Comparison of ENCODE assay signal across 24 mouse cellular contexts in genomic region chr4:116141736-116142135, GRCm38 (mm10). TPM values are rescaled to one million over a fixed set of nuclear protein-coding genes. Genes with fewer than 3 reads are reported as not detected.
DNase-seq lines count a peak whose midpoint lies in the region; ATAC-seq and TF ChIP-seq lines count a peak whose summit lies in the region.
"Had no signal": no experiment of that assay in that cellular context is flagged by ENCODE, and none has a peak within 500 bp of the region (broad histone marks: within the 10 kb centered on the region; RNA-seq: fewer than 3 reads in every experiment).

No protein-coding gene starts in this region.

- intact Hi-C loops in gastrocnemius, adult 2 months (cut with DNase I), result no loop called here
- intact Hi-C loops in gastrocnemius, postnatal 36 days (cut with DNase I), result no loop called here
- intact Hi-C loops in left cerebral cortex, adult 2 months (cut with DNase I), result loop anchor here (10.0 kb wide), 1 partner anchor 853 kb away; the partner anchor contains the start of genes Hectd3 and Urod

- TF ChIP-seq CTCF in gastrocnemius, adult 2 months (IDR thresholded peaks at IDR 0.05), result no peak
- no peak for TF ChIP-seq CTCF in left cerebral cortex, adult 2 months (IDR thresholded peaks at IDR 0.05)

- no peak for DNase-seq in gastrocnemius, adult 2 months
- no peak for DNase-seq in gastrocnemius, postnatal 36 days
- no peak for DNase-seq in left cerebral cortex, adult 2 months (ENCODE audit: extremely low spot score in 1 of 2, low spot score in 2 of 2)
- no peak for DNase-seq in left cerebral cortex, adult 8-10 months (ENCODE audit: low spot score in 2 of 2)
- DNase-seq in R1 (ENCODE audit: low read depth, low spot score), result peak; percentile 82
- DNase-seq: adrenal gland, postnatal 14 days; cerebellum, adult 9-10 months; cerebellum, postnatal 25 days; heart, adult 18-20 months had no signal

- no peak overlapping the region for H3K4me2 ChIP-seq in liver, embryonic 12.5 days
- no peak overlapping the region for H3K4me2 ChIP-seq in hindbrain, embryonic 16.5 days (ENCODE audit: low read length)
- H3K4me2 ChIP-seq: embryonic facial prominence, embryonic 13.5 days; forebrain, embryonic 13.5 days; hindbrain, embryonic 14.5 days had no signal

- H3K9me3 ChIP-seq in liver, embryonic 12.5 days (replicated peaks), result no peaks in the 10 kb centered on the region
- no peaks in the 10 kb centered on the region for H3K9me3 ChIP-seq in hindbrain, embryonic 16.5 days (ENCODE audit: control insufficient read depth, low read length)
- H3K9me3 ChIP-seq: embryonic facial prominence, embryonic 13.5 days; forebrain, embryonic 13.5 days; heart, embryonic 10.5 days; hindbrain, embryonic 10.5 days had no signal

- WGBS in liver, embryonic 12.5 days (ENCODE audit: insufficient replicate concordance), result 42% methylated on average over 1 of the region's 1 CpGs
- 89% methylated on average over 1 of the region's 1 CpGs for WGBS in hindbrain, embryonic 16.5 days

- peak overlapping the region; percentile 93 for H3K27ac ChIP-seq in gastrocnemius, adult 2 months
- peak overlapping the region; percentile 58 for H3K27ac ChIP-seq in left cerebral cortex, adult 2 months
- H3K27ac ChIP-seq in brown adipose tissue, adult 24 weeks (replicated peaks; ENCODE audit: low read depth, low read length), result peak overlapping the region; percentile 97
- no peak overlapping the region for H3K27ac ChIP-seq in liver, embryonic 12.5 days
- H3K27ac ChIP-seq in hindbrain, embryonic 16.5 days (ENCODE audit: low read depth, low read length), result no peak overlapping the region
- H3K27ac ChIP-seq: embryonic facial prominence, embryonic 13.5 days; forebrain, embryonic 13.5 days; heart, embryonic 10.5 days; hindbrain, embryonic 10.5 days; hindbrain, embryonic 14.5 days had no signal

- ATAC-seq in liver, embryonic 12.5 days, result no peak
- ATAC-seq in hindbrain, embryonic 16.5 days, result no peak
- ATAC-seq: forebrain, embryonic 13.5 days; intestine, postnatal 0 days had no signal

- H3K27me3 ChIP-seq in liver, embryonic 12.5 days (replicated peaks), result peaks cover 55% of the 10 kb centered on the region
- no peaks in the 10 kb centered on the region for H3K27me3 ChIP-seq in hindbrain, embryonic 16.5 days (replicated peaks; ENCODE audit: control insufficient read depth, insufficient read depth, low read length)

- no peaks in the 10 kb centered on the region for H3K36me3 ChIP-seq in liver, embryonic 12.5 days
- no peaks in the 10 kb centered on the region for H3K36me3 ChIP-seq in hindbrain, embryonic 16.5 days (ENCODE audit: control insufficient read depth, insufficient read depth, low read length)
- H3K36me3 ChIP-seq: heart, embryonic 10.5 days; hindbrain, embryonic 10.5 days had no signal

- H3K9ac ChIP-seq in liver, embryonic 12.5 days, result no peak overlapping the region
- no peak overlapping the region for H3K9ac ChIP-seq in hindbrain, embryonic 16.5 days (ENCODE audit: low read depth, low read length)
- H3K9ac ChIP-seq: embryonic facial prominence, embryonic 13.5 days; forebrain, embryonic 13.5 days; hindbrain, embryonic 14.5 days had no signal

- peaks cover 6% of the 10 kb centered on the region for H3K4me1 ChIP-seq in brown adipose tissue, adult 24 weeks (ENCODE audit: control insufficient read depth, insufficient read depth, insufficient read length, low read length)
- peaks cover 12% of the 10 kb centered on the region for H3K4me1 ChIP-seq in liver, embryonic 12.5 days
- peaks cover 5% of the 10 kb centered on the region; the same call in 1 of the 2 replicates for H3K4me1 ChIP-seq in hindbrain, embryonic 16.5 days (ENCODE audit: control insufficient read depth, insufficient read depth, low read depth, low read length)

- no peak overlapping the region for H3K4me3 ChIP-seq in gastrocnemius, adult 2 months
- H3K4me3 ChIP-seq in left cerebral cortex, adult 2 months, result peak overlapping the region; percentile 16; the same call in 1 of the 2 replicates
- H3K4me3 ChIP-seq in brown adipose tissue, adult 24 weeks (ENCODE audit: insufficient read depth, low read depth, low read length), result peak overlapping the region; percentile 30
- H3K4me3 ChIP-seq in liver, embryonic 12.5 days, result no peak overlapping the region
- no peak overlapping the region for H3K4me3 ChIP-seq in hindbrain, embryonic 16.5 days (ENCODE audit: low read length)
- H3K4me3 ChIP-seq: embryonic facial prominence, embryonic 13.5 days; forebrain, embryonic 13.5 days; heart, embryonic 10.5 days; hindbrain, embryonic 10.5 days had no signal

RNA-seq across cellular contexts. Expression of gene Lurap1, which starts 9.4 kb away (rescaled TPM):
- 1 to 10 TPM; 4.9 to 6.9 TPM for total RNA-seq in gastrocnemius, adult 2 months (2021)
- 1 to 10 TPM; 6.3 to 7.8 TPM for total RNA-seq in gastrocnemius, postnatal 36 days (2021)
- total RNA-seq in left cerebral cortex, adult 2 months (2021), result 10 to 100 TPM; 28.4 to 31.2 TPM
- total RNA-seq in left cerebral cortex, adult 8-10 months (2022), result 10 to 100 TPM; 32.3 to 37.9 (median 33.4) TPM
- polyA plus RNA-seq in brown adipose tissue, adult 24 weeks (2012; ENCODE audit: insufficient read depth, insufficient read length, missing spikeins), result 17.5 and 22.9 TPM in 2 replicates
- 0.44 and 0.53 TPM in 2 replicates for polyA plus RNA-seq in liver, embryonic 12.5 days (2016; fragmentation: Nextera tagmentation; extraction: Ambion mirVana)
- polyA plus RNA-seq in hindbrain, embryonic 16.5 days (2015; fragmentation: Nextera tagmentation; extraction: Ambion mirVana), result 3.3 and 3.7 TPM in 2 replicates
- total RNA-seq: CH12.LX had no signal

RNA-seq across cellular contexts. Expression of gene Pomgnt1, which starts 18.1 kb away (rescaled TPM):
- total RNA-seq in gastrocnemius, adult 2 months (2021), result 10 to 100 TPM; 47.9 to 50.7 TPM
- 10 to 100 TPM; 41.2 to 49.5 TPM for total RNA-seq in gastrocnemius, postnatal 36 days (2021)
- total RNA-seq in left cerebral cortex, adult 2 months (2021), result 10 to 100 TPM; 80.2 to 85.6 TPM
- 10 to 100 TPM; 78.4 to 93.2 (median 82.4) TPM for total RNA-seq in left cerebral cortex, adult 8-10 months (2022)
- 37.6 and 49.5 TPM in 2 replicates for polyA plus RNA-seq in brown adipose tissue, adult 24 weeks (2012; ENCODE audit: insufficient read depth, insufficient read length, missing spikeins)
- 23.8 and 24.2 TPM in 2 replicates for polyA plus RNA-seq in liver, embryonic 12.5 days (2016; fragmentation: Nextera tagmentation; extraction: Ambion mirVana)
- polyA plus RNA-seq in hindbrain, embryonic 16.5 days (2015; fragmentation: Nextera tagmentation; extraction: Ambion mirVana), result 68.2 and 72.1 TPM in 2 replicates

RNA-seq across cellular contexts. Expression of gene Rad54l, which starts 18.2 kb away (rescaled TPM):
- total RNA-seq in gastrocnemius, adult 2 months (2021), result under 1 TPM; 0.23 to 0.36 TPM
- under 1 TPM; 0.77 to 0.99 TPM for total RNA-seq in gastrocnemius, postnatal 36 days (2021)
- total RNA-seq in left cerebral cortex, adult 2 months (2021), result under 1 TPM; 0.77 to 0.89 TPM
- 1 to 10 TPM in 3 of 4 experiments, under 1 TPM in 1; 0.70 to 1.2 (median 1.1) TPM for total RNA-seq in left cerebral cortex, adult 8-10 months (2022)
- polyA plus RNA-seq in brown adipose tissue, adult 24 weeks (2012; ENCODE audit: insufficient read depth, insufficient read length, missing spikeins), result 0.36 TPM in 1 of 2 replicates, not detected in the other
- polyA plus RNA-seq in liver, embryonic 12.5 days (2016; fragmentation: Nextera tagmentation; extraction: Ambion mirVana), result 45.0 and 45.4 TPM in 2 replicates
- polyA plus RNA-seq in hindbrain, embryonic 16.5 days (2015; fragmentation: Nextera tagmentation; extraction: Ambion mirVana), result 7.6 and 9.1 TPM in 2 replicates

RNA-seq across cellular contexts. Expression of gene Tspan1, which starts 25.7 kb away (rescaled TPM):
- under 1 TPM in 1 of 2 experiments, not detected in 1; 0.17 TPM for total RNA-seq in gastrocnemius, adult 2 months (2021)
- not detected for total RNA-seq in gastrocnemius, postnatal 36 days (2021)
- not detected for total RNA-seq in left cerebral cortex, adult 2 months (2021)
- under 1 TPM in 1 of 4 experiments, not detected in 3; 0.23 TPM for total RNA-seq in left cerebral cortex, adult 8-10 months (2022)
- not detected in 2 replicates for polyA plus RNA-seq in brown adipose tissue, adult 24 weeks (2012; ENCODE audit: insufficient read depth, insufficient read length, missing spikeins)
- polyA plus RNA-seq in liver, embryonic 12.5 days (2016; fragmentation: Nextera tagmentation; extraction: Ambion mirVana), result not detected in 2 replicates
- polyA plus RNA-seq in hindbrain, embryonic 16.5 days (2015; fragmentation: Nextera tagmentation; extraction: Ambion mirVana), result 0.11 and 0.63 TPM in 2 replicates
- total RNA-seq: adrenal gland, postnatal 14 days; gastrocnemius, adult 8-10 months; gastrocnemius, postnatal 4 days; heart, postnatal 25 days had no signal
- polyA plus RNA-seq: hindbrain, embryonic 10.5 days had no signal

RNA-seq across cellular contexts. Expression of gene 1700042G07Rik, which starts 31.4 kb away (rescaled TPM):
- not detected for total RNA-seq in gastrocnemius, adult 2 months (2021)
- not detected for total RNA-seq in gastrocnemius, postnatal 36 days (2021)
- not detected for total RNA-seq in left cerebral cortex, adult 2 months (2021)
- total RNA-seq in left cerebral cortex, adult 8-10 months (2022), result not detected
- polyA plus RNA-seq in brown adipose tissue, adult 24 weeks (2012; ENCODE audit: insufficient read depth, insufficient read length, missing spikeins), result not detected in 2 replicates
- polyA plus RNA-seq in liver, embryonic 12.5 days (2016; fragmentation: Nextera tagmentation; extraction: Ambion mirVana), result not detected in 2 replicates
- not detected in 2 replicates for polyA plus RNA-seq in hindbrain, embryonic 16.5 days (2015; fragmentation: Nextera tagmentation; extraction: Ambion mirVana)
- total RNA-seq: adrenal gland, postnatal 14 days; CH12.LX; ES-E14; gastrocnemius, adult 8-10 months; gastrocnemius, postnatal 4 days; heart, adult 18-20 months; heart, postnatal 25 days had no signal
- polyA plus RNA-seq: embryonic facial prominence, embryonic 13.5 days; forebrain, embryonic 13.5 days; heart, embryonic 10.5 days; heart, embryonic 16.5 days; hindbrain, embryonic 10.5 days; hindbrain, embryonic 14.5 days; intestine, postnatal 0 days had no signal

Comparison
In these comparisons a context has a peak if more than half of its experiments do, and no peak if none do; other contexts are left out.
1. H3K27ac ChIP-seq: peak in gastrocnemius, adult 2 months (single experiment), left cerebral cortex, adult 2 months (single experiment) and brown adipose tissue, adult 24 weeks (single experiment); none in liver, embryonic 12.5 days (single experiment) and hindbrain, embryonic 16.5 days (single experiment).
2. H3K4me3 ChIP-seq: peak in left cerebral cortex, adult 2 months (single experiment) and brown adipose tissue, adult 24 weeks (single experiment); none in gastrocnemius, adult 2 months (single experiment), liver, embryonic 12.5 days (single experiment) and hindbrain, embryonic 16.5 days (single experiment).